In the genomic region with DNA sequence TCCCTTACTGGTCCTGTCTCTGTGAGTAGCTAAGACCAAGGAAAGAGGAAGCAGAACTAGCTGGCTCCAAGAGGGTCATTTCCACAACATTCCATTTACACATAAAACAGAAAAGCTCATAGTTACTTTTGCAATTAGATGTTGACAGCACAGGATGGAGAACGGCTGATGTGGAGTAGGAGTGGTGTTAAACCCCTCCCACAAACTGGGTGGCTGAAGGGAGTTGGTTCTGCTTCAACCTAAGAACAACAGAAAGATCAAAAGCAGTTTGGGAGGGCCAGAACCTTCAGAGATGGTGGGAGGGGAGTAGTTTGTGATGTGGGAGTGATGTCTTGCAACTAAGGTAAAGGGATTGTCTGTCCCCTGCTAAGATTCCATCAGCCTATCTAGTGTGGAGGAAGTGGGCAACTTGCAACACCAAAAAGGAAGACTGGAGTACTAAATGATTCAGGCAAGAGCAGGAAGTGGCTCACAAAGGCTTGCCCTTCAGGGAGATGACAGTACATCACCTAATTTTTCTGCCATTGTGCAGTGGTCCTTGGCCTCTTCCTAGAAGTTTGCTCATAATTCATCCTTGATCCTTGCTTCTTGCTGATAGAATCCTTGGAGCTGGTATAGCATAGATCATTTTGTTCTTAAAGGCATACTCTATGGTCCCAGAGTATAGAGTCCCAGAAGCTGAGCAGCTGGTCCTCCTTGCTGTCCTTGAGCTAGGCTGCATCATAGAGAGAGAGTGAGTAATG, we compare ENCODE assay signal across 16 mouse cellular contexts. TPM values are rescaled to one million over a fixed set of nuclear protein-coding genes. Genes with fewer than 3 reads are reported as not detected.
DNase-seq lines count a peak whose midpoint lies in the region; ATAC-seq and TF ChIP-seq lines count a peak whose summit lies in the region.
"Had no signal": no experiment of that assay in that cellular context is flagged by ENCODE, and none has a peak within 500 bp of the region (broad histone marks: within the 10 kb centered on the region; RNA-seq: fewer than 3 reads in every experiment).

No protein-coding gene starts in this region.

- peak; percentile 84 for ATAC-seq in CD4-positive, CD25-positive, alpha-beta regulatory T cell, adult 4 months
- ATAC-seq in activated CD4-positive, CD25-positive, alpha-beta regulatory T cell, adult 4 months, result peak; percentile 85
- ATAC-seq in inflammation-experienced regulatory T-cells, adult 6 months, result peak; percentile 92

- H3K4me3 ChIP-seq in left cerebral cortex, adult 2 months, result no peak overlapping the region
- H3K4me3 ChIP-seq in cerebellum, adult 2 months (replicated peaks; ENCODE audit: insufficient read depth, low read depth, low read length), result no peak overlapping the region
- H3K4me3 ChIP-seq: forebrain, embryonic 12.5 days; gastrocnemius, adult 2 months; heart, embryonic 10.5 days; limb, embryonic 13.5 days; megakaryocyte, embryonic 14.5 days had no signal

- H3K4me1 ChIP-seq in cerebellum, adult 2 months (ENCODE audit: control insufficient read depth, insufficient read depth, low read length), result no peaks in the 10 kb centered on the region
- H3K4me1 ChIP-seq: forebrain, embryonic 12.5 days; heart, embryonic 10.5 days had no signal

- intact Hi-C loops in left cerebral cortex, adult 2 months (cut with DNase I), result no loop called here

- no peaks in the 10 kb centered on the region for H3K27me3 ChIP-seq in cerebellum, adult 2 months (ENCODE audit: control insufficient read depth, insufficient read depth, low read length)
- H3K27me3 ChIP-seq: forebrain, embryonic 12.5 days; limb, embryonic 13.5 days had no signal

- WGBS in cerebellum, adult 2 months, result 60% methylated on average over 1 of the region's 1 CpGs

- peak; percentile 3 to 22 for DNase-seq in kidney, postnatal 4 days
- DNase-seq in kidney, adult 11 months, result no peak
- DNase-seq in left cerebral cortex, adult 2 months (ENCODE audit: extremely low spot score in 1 of 2, low spot score in 2 of 2), result no peak
- no peak for DNase-seq in urinary bladder, postnatal 4 days (ENCODE audit: low spot score in 2 of 2)
- DNase-seq in cerebellum, adult 2 months, result no peak
- DNase-seq: cerebellum, postnatal 36 days; gastrocnemius, adult 2 months; right cerebral cortex, postnatal 25 days; thymus, adult 18-20 months had no signal

- TF ChIP-seq CTCF in left cerebral cortex, adult 2 months (IDR thresholded peaks at IDR 0.05), result no peak
- no peak for TF ChIP-seq CTCF in cerebellum, adult 2 months (IDR thresholded peaks at IDR 0.05; ENCODE audit: borderline replicate concordance, insufficient read depth, low read depth, low read length)

- H3K27ac ChIP-seq in left cerebral cortex, adult 2 months, result no peak overlapping the region
- H3K27ac ChIP-seq in cerebellum, adult 2 months (ENCODE audit: insufficient read depth, low read length), result no peak overlapping the region
- H3K27ac ChIP-seq: forebrain, embryonic 12.5 days; gastrocnemius, adult 2 months; heart, embryonic 10.5 days; limb, embryonic 13.5 days had no signal

- no peak for TF ChIP-seq POLR2A in cerebellum, adult 2 months (IDR thresholded peaks at IDR 0.05; ENCODE audit: borderline replicate concordance, insufficient read depth, low read length)

RNA-seq across cellular contexts. Expression of a gene that starts 35.7 kb away (rescaled TPM):
- 10 to 100 TPM; 14.0 to 16.4 TPM for polyA plus RNA-seq in CD4-positive, CD25-positive, alpha-beta regulatory T cell, adult 4 months (2017; shearing (Covaris generic))
- polyA plus RNA-seq in activated CD4-positive, CD25-positive, alpha-beta regulatory T cell, adult 4 months (2017; shearing (Covaris generic)), result 10 to 100 TPM in 1 of 2 experiments, 1 to 10 TPM in 1; 9.8 to 11.1 TPM
- 10 to 100 TPM; 11.6 to 12.1 (median 11.8) TPM for polyA plus RNA-seq in inflammation-experienced regulatory T-cells, adult 6 months (2017; shearing (Covaris generic))
- 100 to 1,000 TPM; 142 to 162 TPM for total RNA-seq in left cerebral cortex, adult 2 months (2021)
- 68.6 and 76.9 TPM in 2 replicates for polyA plus RNA-seq in cerebellum, adult 2 months (2012; rRNA removed)

Comparison
In these comparisons a context has a peak if more than half of its experiments do, and no peak if none do; other contexts are left out.
1. DNase-seq: peak in kidney, postnatal 4 days (2 of 2); none in kidney, adult 11 months (single experiment), left cerebral cortex, adult 2 months (0 of 2), urinary bladder, postnatal 4 days (0 of 2) and cerebellum, adult 2 months (0 of 2).
2. Peak in every context shown above with its lines, with median percentiles within 50 percentile points of each other: ATAC-seq.